Mouse (Mus musculus): ENCODE data around the gene Cgref1.

- TF ChIP-seq CTCF (IDR thresholded peaks at IDR 0.05; ENCODE audit: extremely low read depth, insufficient read depth, insufficient read length, insufficient replicate concordance) = no peak
- no peak for TF ChIP-seq POLR2A (IDR thresholded peaks at IDR 0.05; ENCODE audit: low read depth, low read length)
Measured at GRCm38 (mm10) chr5:30954065-30954464, 8.7 kb upstream of the Cgref1 start.

Data from spleen, adult 2 months (tissue).